Mouse (Mus musculus): ENCODE measurements around the gene Gramd1b. TPM values are rescaled to one million over a fixed set of nuclear protein-coding genes. Genes with fewer than 3 reads are reported as not detected.

Gramd1b gene
- polyA plus RNA-seq (2014; fragmentation: Nextera tagmentation; extraction: Ambion mirVana) = 6.1 and 6.5 TPM in 2 replicates

- Histone ChIP-seq H3K27ac (replicated peaks in 1 of 2; ENCODE audit: control insufficient read depth in 1 of 2, insufficient read depth in 1 of 2, low read depth in 2 of 2, low read length in 2 of 2) (no peak within 1 kb of the TSS), H3K27me3 (ENCODE audit: control insufficient read depth, insufficient read depth, low read length) (peaks cover 11% of the 10 kb centered on the region), H3K36me3 (ENCODE audit: control insufficient read depth, insufficient read depth, low read length) (no peaks in the 10 kb centered on the region), H3K4me1 (ENCODE audit: control insufficient read depth in 2 of 2, insufficient read depth in 2 of 2, low read length in 2 of 2) (peaks cover 5 to 17% of the 10 kb centered on the region in 2 experiments), H3K4me3 (ENCODE audit: control insufficient read depth in 1 of 2, insufficient read depth in 1 of 2, low read depth in 1 of 2, low read length in 2 of 2) (peak within 1 kb of the TSS; percentile 55 to 68), H3K9me3 (ENCODE audit: control insufficient read depth, low read length) (no peaks in the 10 kb centered on the region), H3K4me2 (ENCODE audit: low read length) (peak within 1 kb of the TSS; percentile 78), H3K9ac (ENCODE audit: low read length) (peak within 1 kb of the TSS; percentile 72)
- WGBS = 2% methylated on average over 35 of the region's 40 CpGs
- peak; percentile 62 for ATAC-seq (ENCODE audit: insufficient number of reproducible peaks, insufficient read depth, low FRiP score, low read depth)
Measured at GRCm38 (mm10) chr9:40531027-40531621, at the start of gene Gramd1b. Gene Gramd1b, minus strand, starts transcription at chr9:40531383.

- 72% methylated on average over 11 of the region's 11 CpGs for WGBS
- H3K27me3 ChIP-seq (ENCODE audit: control insufficient read depth, insufficient read depth, low read length) = no peaks in the 10 kb centered on the region
- peaks cover 8 to 19% of the 10 kb centered on the region in 2 experiments for H3K4me1 ChIP-seq (ENCODE audit: control insufficient read depth in 2 of 2, insufficient read depth in 2 of 2, low read length in 2 of 2)
Measured at GRCm38 (mm10) chr9:40578726-40579625, 47.8 kb upstream of the Gramd1b start.

GRCm38 (mm10) chr9:40577132-40577531 is 45.9 kb upstream of the Gramd1b start:
- 81% methylated on average over 7 of the region's 7 CpGs for WGBS
- Histone ChIP-seq H3K4me2 (ENCODE audit: low read length) (no peak overlapping the region), H3K27me3 (ENCODE audit: control insufficient read depth, insufficient read depth, low read length) (no peaks in the 10 kb centered on the region), H3K4me1 (ENCODE audit: control insufficient read depth in 2 of 2, insufficient read depth in 2 of 2, low read length in 2 of 2) (peaks cover 8 to 19% of the 10 kb centered on the region in 2 experiments), H3K4me3 (ENCODE audit: control insufficient read depth in 1 of 2, insufficient read depth in 1 of 2, low read depth in 1 of 2, low read length in 2 of 2) (no peak overlapping the region), H3K9ac (ENCODE audit: low read length) (no peak overlapping the region), H3K27ac (replicated peaks in 1 of 2; ENCODE audit: control insufficient read depth in 1 of 2, insufficient read depth in 1 of 2, low read depth in 2 of 2, low read length in 2 of 2) (no peak overlapping the region), H3K36me3 (ENCODE audit: control insufficient read depth, insufficient read depth, low read length) (no peaks in the 10 kb centered on the region), H3K9me3 (ENCODE audit: control insufficient read depth, low read length) (no peaks in the 10 kb centered on the region)
- no peak for ATAC-seq (ENCODE audit: insufficient number of reproducible peaks, insufficient read depth, low FRiP score, low read depth)

More at GRCm38 (mm10) chr9:40578726-40579625, 47.8 kb upstream of the Gramd1b start:
- Histone ChIP-seq H3K9me3 (ENCODE audit: control insufficient read depth, low read length) (no peaks in the 10 kb centered on the region), H3K9ac (ENCODE audit: low read length) (no peak overlapping the region), H3K4me2 (ENCODE audit: low read length) (no peak overlapping the region), H3K27ac (replicated peaks in 1 of 2; ENCODE audit: control insufficient read depth in 1 of 2, insufficient read depth in 1 of 2, low read depth in 2 of 2, low read length in 2 of 2) (no peak overlapping the region), H3K36me3 (ENCODE audit: control insufficient read depth, insufficient read depth, low read length) (no peaks in the 10 kb centered on the region), H3K4me3 (ENCODE audit: control insufficient read depth in 1 of 2, insufficient read depth in 1 of 2, low read depth in 1 of 2, low read length in 2 of 2) (no peak overlapping the region)
- no peak for ATAC-seq (ENCODE audit: insufficient number of reproducible peaks, insufficient read depth, low FRiP score, low read depth)

GRCm38 (mm10) chr9:40575053-40575985 is 44.1 kb upstream of the Gramd1b start:
- ATAC-seq (ENCODE audit: insufficient number of reproducible peaks, insufficient read depth, low FRiP score, low read depth) = 0 out of 2 replicates have a peak, but pooled peaks have one; percentile 31
- WGBS = 31% methylated on average over 14 of the region's 14 CpGs
- Histone ChIP-seq H3K4me2 (ENCODE audit: low read length) (peak overlapping the region; percentile 37), H3K9me3 (ENCODE audit: control insufficient read depth, low read length) (no peaks in the 10 kb centered on the region), H3K9ac (ENCODE audit: low read length) (peak overlapping the region; percentile 14; the same call in 1 of the 2 replicates), H3K36me3 (ENCODE audit: control insufficient read depth, insufficient read depth, low read length) (no peaks in the 10 kb centered on the region), H3K27ac (replicated peaks in 1 of 2; ENCODE audit: control insufficient read depth in 1 of 2, insufficient read depth in 1 of 2, low read depth in 2 of 2, low read length in 2 of 2) (peak overlapping the region; percentile 31 to 63), H3K4me1 (ENCODE audit: control insufficient read depth in 2 of 2, insufficient read depth in 2 of 2, low read length in 2 of 2) (peaks cover 8 to 19% of the 10 kb centered on the region in 2 experiments), H3K4me3 (ENCODE audit: control insufficient read depth in 1 of 2, insufficient read depth in 1 of 2, low read depth in 1 of 2, low read length in 2 of 2) (no peak overlapping the region), H3K27me3 (ENCODE audit: control insufficient read depth, insufficient read depth, low read length) (no peaks in the 10 kb centered on the region)

GRCm38 (mm10) chr9:40571280-40571679 is 40.1 kb upstream of the Gramd1b start:
- H3K4me3 ChIP-seq (ENCODE audit: control insufficient read depth in 1 of 2, insufficient read depth in 1 of 2, low read depth in 1 of 2, low read length in 2 of 2) = no peak overlapping the region
- peaks cover 12 to 24% of the 10 kb centered on the region in 2 experiments for H3K4me1 ChIP-seq (ENCODE audit: control insufficient read depth in 2 of 2, insufficient read depth in 2 of 2, low read length in 2 of 2)
- no peaks in the 10 kb centered on the region for H3K27me3 ChIP-seq (ENCODE audit: control insufficient read depth, insufficient read depth, low read length)
- no peak for ATAC-seq (ENCODE audit: insufficient number of reproducible peaks, insufficient read depth, low FRiP score, low read depth)
- H3K36me3 ChIP-seq (ENCODE audit: control insufficient read depth, insufficient read depth, low read length) = no peaks in the 10 kb centered on the region
- H3K27ac ChIP-seq (replicated peaks in 1 of 2; ENCODE audit: control insufficient read depth in 1 of 2, insufficient read depth in 1 of 2, low read depth in 2 of 2, low read length in 2 of 2) = no peak overlapping the region
- H3K9ac ChIP-seq (ENCODE audit: low read length) = no peak overlapping the region
- H3K4me2 ChIP-seq (ENCODE audit: low read length) = no peak overlapping the region
- H3K9me3 ChIP-seq (ENCODE audit: control insufficient read depth, low read length) = no peaks in the 10 kb centered on the region
- 79% methylated on average over 2 of the region's 2 CpGs for WGBS

- WGBS = 32% methylated on average over 8 of the region's 8 CpGs
- H3K4me3 ChIP-seq (ENCODE audit: control insufficient read depth in 1 of 2, insufficient read depth in 1 of 2, low read depth in 1 of 2, low read length in 2 of 2) = no peak overlapping the region
- ATAC-seq (ENCODE audit: insufficient number of reproducible peaks, insufficient read depth, low FRiP score, low read depth) = peak; percentile 56
- no peak overlapping the region for H3K9ac ChIP-seq (ENCODE audit: low read length)
- no peak overlapping the region; the same call in 1 of the 2 replicates for H3K4me2 ChIP-seq (ENCODE audit: low read length)
- H3K27ac ChIP-seq (replicated peaks in 1 of 2; ENCODE audit: control insufficient read depth in 1 of 2, insufficient read depth in 1 of 2, low read depth in 2 of 2, low read length in 2 of 2) = no peak overlapping the region
- no peaks in the 10 kb centered on the region for H3K27me3 ChIP-seq (ENCODE audit: control insufficient read depth, insufficient read depth, low read length)
- no peaks in the 10 kb centered on the region for H3K36me3 ChIP-seq (ENCODE audit: control insufficient read depth, insufficient read depth, low read length)
- H3K9me3 ChIP-seq (ENCODE audit: control insufficient read depth, low read length) = no peaks in the 10 kb centered on the region
- peaks cover 4 to 16% of the 10 kb centered on the region in 2 experiments; a peak in 3 of 4 replicates for H3K4me1 ChIP-seq (ENCODE audit: control insufficient read depth in 2 of 2, insufficient read depth in 2 of 2, low read length in 2 of 2)
Measured at GRCm38 (mm10) chr9:40568070-40568469, 36.9 kb upstream of the Gramd1b start.

GRCm38 (mm10) chr9:40563750-40564149 is 32.6 kb upstream of the Gramd1b start:
- Histone ChIP-seq H3K27me3 (ENCODE audit: control insufficient read depth, insufficient read depth, low read length) (no peaks in the 10 kb centered on the region), H3K4me2 (ENCODE audit: low read length) (no peak overlapping the region), H3K36me3 (ENCODE audit: control insufficient read depth, insufficient read depth, low read length) (no peaks in the 10 kb centered on the region), H3K4me1 (ENCODE audit: control insufficient read depth in 2 of 2, insufficient read depth in 2 of 2, low read length in 2 of 2) (peaks cover 4 to 16% of the 10 kb centered on the region in 2 experiments; a peak in 3 of 4 replicates), H3K9ac (ENCODE audit: low read length) (no peak overlapping the region), H3K9me3 (ENCODE audit: control insufficient read depth, low read length) (no peaks in the 10 kb centered on the region), H3K27ac (replicated peaks in 1 of 2; ENCODE audit: control insufficient read depth in 1 of 2, insufficient read depth in 1 of 2, low read depth in 2 of 2, low read length in 2 of 2) (no peak overlapping the region), H3K4me3 (ENCODE audit: control insufficient read depth in 1 of 2, insufficient read depth in 1 of 2, low read depth in 1 of 2, low read length in 2 of 2) (no peak overlapping the region)
- ATAC-seq (ENCODE audit: insufficient number of reproducible peaks, insufficient read depth, low FRiP score, low read depth) = no peak

Measured in heart, embryonic 14.5 days (tissue).